Mouse (Mus musculus) Patski (cell line): ENCODE data around the gene Stx8. TPM values are rescaled to one million over a fixed set of nuclear protein-coding genes. Genes with fewer than 3 reads are reported as not detected.

Experiments
- ATAC-seq: fragments of 100-300 bp; one replicate; pipeline ENCODE4 v1.8.0; 2021
- CTCF ChIA-PET: fragments of 350-600 bp; sonication (Branson Sonifier 250); formaldehyde crosslinking; loops from one replicate; lab custom pipeline; 2022; ENCODE audit warnings: inconsistent platforms; lab: Charles Lee
- POLR2A ChIA-PET: fragments of 350-600 bp; sonication (Branson Sonifier 250); formaldehyde crosslinking; loops from one replicate; lab custom pipeline; 2022; ENCODE audit warnings: antibody characterized with exemption, inconsistent platforms; lab: Charles Lee
- DNase-seq: peaks from one replicate; pipeline ENCODE4 v3.0.0-alpha.2; 2011; ENCODE audit warnings: low read depth, low spot score
- H3K27me3 ChIP-seq: fragments of 371-371 bp; one replicate; pipeline ENCODE4 v1.5.1; 2021
- CTCF ChIP-seq: fragments of 100-300 bp; IDR thresholded peaks from one replicate; pipeline ENCODE4 v1.5.1; 2021
- in situ Hi-C: fragments of 300-500 bp; cut with MboI; formaldehyde crosslinking; loops from 3 replicates; pipeline ENCODE4 v1.11.1; 2018; ENCODE audit warnings: low pct_unique_long_range_greater_than_20kb, mixed read lengths
- polyA plus RNA-seq: library from polyadenylated mRNA; unstranded; gene quantifications from one replicate; pipeline ENCODE4 v1.2.3, GENCODE M21; 2021

Gene Stx8
- polyA plus RNA-seq, 1 experiment from 2014 or later = 64.8 TPM

DNA sequence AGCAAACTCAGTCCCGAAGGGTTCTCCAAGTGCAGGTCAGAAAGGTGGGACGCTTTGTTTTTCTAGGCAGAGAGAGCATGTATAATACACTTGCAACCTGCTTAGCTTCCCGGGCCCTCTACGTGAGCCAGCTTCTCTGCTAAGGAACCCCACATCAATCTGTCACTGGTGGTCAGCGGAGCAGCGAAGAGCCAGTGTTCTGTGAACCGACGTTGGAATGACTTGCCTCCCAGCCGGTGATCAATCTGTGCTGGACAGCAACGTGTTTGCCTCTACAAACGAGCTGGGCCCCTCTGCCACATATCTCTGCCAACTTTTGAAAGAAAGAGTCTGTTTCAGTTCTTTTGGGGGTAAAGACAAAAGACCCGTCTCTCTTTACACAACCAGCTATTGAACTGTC lies 84.7 kb downstream of the Stx8 start:
- no peaks in the 10 kb centered on the region for H3K27me3 ChIP-seq
- no peak for TF ChIP-seq CTCF
- no peak for DNase-seq
- ChIA-PET CTCF (interaction anchor here (1.4 kb wide), 1 partner anchor 26 kb away, joined by 3 read pairs; no protein-coding TSS in a partner anchor), POLR2A (no interaction called here)
- in situ Hi-C loops = no loop called here
- ATAC-seq = no peak

DNA sequence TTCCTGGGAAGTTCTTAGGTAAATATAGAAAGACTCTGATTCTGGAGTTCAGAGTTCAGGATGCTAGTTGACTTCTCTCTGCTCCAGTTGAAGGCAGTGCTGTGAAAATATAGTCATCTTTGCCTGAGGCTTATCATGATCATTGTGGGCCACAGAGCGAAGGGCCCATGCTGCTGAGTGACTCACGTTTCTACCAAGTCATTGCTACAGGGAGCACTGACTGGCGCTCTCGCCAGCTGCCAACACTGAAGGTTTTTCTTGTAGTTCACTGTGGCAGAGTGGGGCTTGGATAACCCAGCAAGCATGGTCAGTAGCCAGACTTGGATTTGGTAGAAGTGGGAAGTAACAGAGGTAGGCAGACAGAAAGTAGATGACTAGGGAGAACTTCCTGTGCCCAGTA lies 85.3 kb downstream of the Stx8 start:
- no peak for DNase-seq
- in situ Hi-C loops = no loop called here
- no peak for ATAC-seq
- no peak for TF ChIP-seq CTCF
- ChIA-PET CTCF (no interaction called here), POLR2A (no interaction called here)
- H3K27me3 ChIP-seq = no peaks in the 10 kb centered on the region

DNA sequence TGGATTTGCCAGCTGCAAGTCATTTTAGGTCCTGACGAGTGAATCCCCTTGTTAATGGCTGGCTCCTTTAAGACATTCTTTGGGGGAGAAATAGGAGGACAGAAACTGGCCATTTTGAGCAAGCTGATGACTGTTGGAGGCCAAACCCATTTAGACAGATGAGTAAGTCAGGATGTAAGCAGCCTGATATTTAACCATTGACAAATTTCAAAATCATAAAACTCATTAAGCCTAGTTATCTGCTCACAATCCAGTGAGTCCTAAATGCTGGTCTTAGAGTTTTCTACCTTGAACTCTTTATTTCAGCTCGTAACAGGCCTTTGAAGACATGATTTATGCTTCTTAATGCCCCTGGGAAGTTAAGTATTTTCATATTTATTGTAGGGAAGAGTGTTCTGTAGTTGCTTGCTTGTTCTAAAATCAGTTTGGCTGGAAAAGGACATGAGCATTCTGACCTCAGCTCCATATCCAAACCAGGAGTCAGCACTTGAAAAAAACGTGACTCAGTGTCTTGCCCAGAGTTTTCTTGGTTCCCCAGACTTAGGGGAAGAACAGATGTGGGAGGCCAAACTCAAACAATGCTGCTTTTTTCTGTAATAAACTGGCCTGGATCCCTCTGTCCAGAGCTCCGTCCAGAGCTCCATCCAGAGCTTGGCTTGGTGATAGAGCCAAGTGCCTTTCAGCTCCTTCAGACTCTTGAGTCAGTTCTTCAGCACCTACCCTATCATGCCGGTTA lies 92.6 kb downstream of the Stx8 start:
- DNase-seq = no peak

DNA sequence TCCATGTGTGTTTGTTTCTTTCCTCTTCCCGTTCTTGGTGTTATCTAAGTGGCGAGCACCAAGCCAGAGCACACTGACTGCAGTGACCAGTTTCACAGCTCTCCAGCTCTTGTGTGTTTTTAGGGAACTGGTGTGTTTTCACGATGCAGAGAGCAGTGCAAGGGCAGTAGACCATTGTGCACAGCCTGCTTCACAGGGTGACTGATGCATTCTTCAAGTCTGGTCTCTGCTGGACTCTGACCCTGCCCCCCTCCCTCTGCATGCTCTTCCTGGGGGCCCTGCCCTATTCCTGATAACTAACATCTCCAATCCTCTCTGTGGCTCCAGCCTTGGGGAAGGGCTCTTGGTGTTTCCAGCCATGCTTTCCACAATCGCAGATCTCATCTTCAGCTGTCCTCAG lies 94.7 kb downstream of the Stx8 start:
- no peaks in the 10 kb centered on the region for H3K27me3 ChIP-seq
- no peak for TF ChIP-seq CTCF
- ATAC-seq = no peak
- no peak for DNase-seq
- in situ Hi-C loops = no loop called here
- ChIA-PET POLR2A (no interaction called here), CTCF (interaction anchor here (1.2 kb wide), 1 partner anchor 12 kb away, joined by 3 read pairs; no protein-coding TSS in a partner anchor)

More for the DNA sequence above, 92.6 kb downstream of the Stx8 start:
- in situ Hi-C loops = no loop called here
- ChIA-PET CTCF (interaction anchor here (0.9 to 1.2 kb wide), 3 partner anchors 11 to 359 kb away, joined by 3 read pairs; no protein-coding TSS in a partner anchor), POLR2A (no interaction called here)
- no peak for ATAC-seq
- no peak for TF ChIP-seq CTCF
- H3K27me3 ChIP-seq = no peaks in the 10 kb centered on the region

DNA sequence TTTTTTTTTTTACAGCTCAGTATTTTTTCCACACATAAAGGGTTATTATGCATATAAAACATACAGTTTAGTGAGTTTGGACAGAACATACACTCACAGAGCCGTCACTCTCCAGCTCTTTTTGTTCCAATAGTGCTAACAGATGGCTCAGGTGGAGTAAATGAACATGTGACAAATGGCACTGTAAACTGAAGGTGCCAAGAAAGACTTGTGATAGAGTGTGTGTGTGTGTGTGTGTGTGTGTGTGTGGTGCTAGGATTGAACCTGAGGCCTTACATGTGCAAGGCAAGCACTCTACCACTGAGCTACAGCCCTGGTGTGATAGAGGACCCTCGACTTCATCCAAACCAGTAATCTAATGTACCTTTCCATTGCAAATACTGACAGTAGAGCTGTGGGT lies 96.1 kb downstream of the Stx8 start:
- ATAC-seq = no peak
- ChIA-PET POLR2A (no interaction called here), CTCF (interaction anchor here (0.9 to 1.2 kb wide), 3 partner anchors 10 to 61 kb away, joined by 3 to 4 read pairs (median 3); no protein-coding TSS in a partner anchor)
- DNase-seq = no peak
- in situ Hi-C loops = no loop called here
- TF ChIP-seq CTCF = no peak
- H3K27me3 ChIP-seq = no peaks in the 10 kb centered on the region

DNA sequence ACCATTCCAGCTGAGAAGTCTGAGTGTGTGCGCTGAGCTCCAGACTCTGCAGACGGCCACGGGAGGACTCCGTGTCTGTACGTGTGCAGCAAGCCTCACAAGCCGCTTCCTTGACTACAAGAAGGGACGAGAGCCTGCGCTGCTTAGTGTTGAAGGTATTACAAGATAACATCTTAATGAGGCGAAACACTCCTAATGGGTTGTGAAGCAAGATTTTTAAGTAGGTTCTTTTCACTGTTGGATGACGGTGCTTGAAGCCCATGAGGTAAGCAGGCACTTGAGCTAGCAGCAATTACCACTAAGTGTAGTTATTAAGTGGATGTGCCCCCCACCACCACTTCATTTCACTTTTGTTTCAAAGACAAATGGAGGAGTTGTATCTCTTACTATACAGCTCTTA lies 101.8 kb downstream of the Stx8 start:
- ChIA-PET CTCF (no interaction called here), POLR2A (no interaction called here)
- no peak for TF ChIP-seq CTCF
- H3K27me3 ChIP-seq = no peaks in the 10 kb centered on the region
- no peak for ATAC-seq
- in situ Hi-C loops = no loop called here
- no peak for DNase-seq

DNA sequence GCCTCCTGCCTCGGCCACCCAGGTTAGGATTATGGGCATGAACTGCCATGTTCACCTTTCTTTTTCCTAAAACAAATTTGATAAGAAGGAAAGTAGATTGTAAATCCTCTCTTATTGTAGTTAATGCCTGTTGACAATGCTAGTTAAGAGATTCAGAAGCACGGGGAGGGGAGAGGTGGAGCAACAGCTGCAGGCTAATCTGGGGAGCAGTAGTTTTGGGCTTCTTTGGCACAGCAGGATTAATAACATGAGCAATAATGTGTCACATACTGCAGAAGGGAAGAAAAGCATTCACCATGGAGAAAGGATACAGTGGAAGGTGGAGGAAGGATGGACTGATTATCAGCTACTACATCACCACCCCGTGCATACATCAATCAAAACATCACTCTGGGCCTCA lies 104.1 kb downstream of the Stx8 start:
- H3K27me3 ChIP-seq = no peaks in the 10 kb centered on the region
- ATAC-seq = no peak
- no peak for DNase-seq
- TF ChIP-seq CTCF = no peak
- ChIA-PET CTCF (interaction anchor here (0.9 to 1.5 kb wide), 3 partner anchors 11 to 19 kb away, joined by 3 read pairs; no protein-coding TSS in a partner anchor), POLR2A (no interaction called here)
- in situ Hi-C loops = no loop called here

DNA sequence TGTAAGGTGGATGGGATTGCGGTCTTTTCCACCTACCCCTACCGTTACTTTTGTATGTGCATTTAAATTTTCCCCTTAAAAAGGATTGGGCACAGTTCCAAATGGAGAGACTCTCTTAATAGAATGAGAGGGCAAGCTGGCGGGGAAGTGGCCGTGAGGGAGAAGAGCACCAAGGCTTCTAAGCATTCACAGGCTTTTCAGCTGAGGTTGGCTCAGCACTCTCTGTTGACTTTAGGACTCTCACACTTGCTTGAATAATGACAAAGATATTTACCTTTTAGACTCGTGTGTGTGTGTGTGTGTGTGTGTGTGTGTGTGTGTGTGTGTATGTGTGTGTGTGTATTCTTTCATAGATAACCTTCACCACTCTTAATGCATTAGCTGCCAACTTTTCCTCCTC lies 105.8 kb downstream of the Stx8 start:
- CTCF ChIA-PET = interaction anchor here (0.9 to 1.8 kb wide), 3 partner anchors 9 to 16 kb away, joined by 3 to 4 read pairs (median 3); no protein-coding TSS in a partner anchor
- no peak for TF ChIP-seq CTCF
- POLR2A ChIA-PET = no interaction called here
- in situ Hi-C loops = no loop called here
- ATAC-seq = no peak
- DNase-seq = no peak
- H3K27me3 ChIP-seq = no peaks in the 10 kb centered on the region

DNA sequence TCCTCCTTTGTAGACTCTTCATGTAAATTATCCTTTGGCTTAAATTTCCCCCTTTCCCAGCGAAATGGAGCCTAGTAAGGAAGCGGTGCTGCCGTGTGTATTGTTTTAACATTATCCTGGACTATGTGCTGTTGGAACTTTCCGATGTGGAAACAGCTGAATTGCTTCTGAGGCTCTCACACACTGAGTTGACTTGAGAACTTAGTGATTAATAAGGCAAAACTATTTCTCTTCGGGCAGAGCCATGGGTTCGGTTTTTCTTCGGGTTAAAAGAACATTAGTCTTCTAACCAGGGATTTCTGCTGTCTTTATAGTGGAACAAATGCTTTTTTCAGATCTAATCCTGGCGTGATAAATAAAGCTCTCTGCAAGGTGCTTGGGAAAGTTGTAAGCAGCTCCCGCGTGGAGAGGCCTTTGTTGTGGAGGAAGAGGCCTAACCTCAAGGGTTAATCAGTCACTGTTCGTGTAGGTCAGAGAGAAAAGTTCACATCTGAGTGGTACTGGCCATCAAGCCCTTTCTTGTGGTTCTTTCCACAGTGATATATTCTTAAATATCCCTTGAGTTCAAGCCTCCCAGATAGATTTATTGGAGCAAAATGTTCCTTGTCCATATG lies 106.7 kb downstream of the Stx8 start:
- H3K27me3 ChIP-seq = no peaks in the 10 kb centered on the region
- POLR2A ChIA-PET = no interaction called here
- TF ChIP-seq CTCF = no peak
- CTCF ChIA-PET = interaction anchor here (0.9 to 1.8 kb wide), 3 partner anchors 10 to 15 kb away, joined by 3 to 4 read pairs (median 3); no protein-coding TSS in a partner anchor
- ATAC-seq (no peak), DNase-seq (no peak)
- in situ Hi-C loops = no loop called here

DNA sequence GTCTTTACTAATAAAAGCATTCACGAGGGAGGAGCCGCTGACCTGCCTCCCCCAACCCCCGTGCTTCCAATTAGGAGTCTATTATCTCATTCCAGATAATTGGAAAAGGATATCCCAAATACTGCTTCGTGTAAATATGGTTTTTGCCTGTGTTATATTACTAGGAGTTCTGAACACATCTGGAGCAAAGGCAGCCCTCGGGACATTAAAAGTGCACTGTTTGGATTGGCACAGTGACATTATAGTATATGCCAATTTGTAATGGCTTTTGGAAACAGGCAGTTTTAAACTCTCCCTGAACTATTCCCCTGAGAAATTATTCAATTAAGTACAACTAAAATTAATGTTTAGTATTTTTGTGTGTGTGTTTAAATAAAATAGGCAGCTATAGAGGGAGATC lies 108.7 kb downstream of the Stx8 start:
- ChIA-PET POLR2A (interaction anchor here (0.7 kb wide), 1 partner anchor 10 kb away, joined by 3 read pairs; no protein-coding TSS in a partner anchor), CTCF (interaction anchor here (0.9 to 1.0 kb wide), 2 partner anchors 9 to 29 kb away, joined by 3 read pairs; no protein-coding TSS in a partner anchor)
- no peak for DNase-seq

More for the DNA sequence above, 108.7 kb downstream of the Stx8 start:
- no peak for ATAC-seq
- no peak for TF ChIP-seq CTCF
- in situ Hi-C loops = no loop called here
- no peaks in the 10 kb centered on the region for H3K27me3 ChIP-seq
